Mouse (Mus musculus) thymus, postnatal 4 days (tissue): ENCODE data around the gene Tnrc18.

Experiments used
- DNase-seq: peaks from one replicate; pipeline ENCODE4 v3.0.0; 2021

Gene Tnrc18

GRCm38 (mm10) chr5:142678141-142678571 lies 139.3 kb downstream of the Tnrc18 start:
- DNase-seq = no peak
